Mouse (Mus musculus) limb, embryonic 13.5 days (tissue): ENCODE measurements around the gene Paqr6. TPM values are rescaled to one million over a fixed set of nuclear protein-coding genes. Genes with fewer than 3 reads are reported as not detected.
"Not testable (repeated sequence)": the region's sequence is repeated elsewhere in the genome, so short reads cannot be mapped to it uniquely, and the experiment has no call there.

Experiments used
- ATAC-seq: fragments of 200-750 bp; cut with Nextera tagmentation; 2 replicates; pipeline ENCODE4 v1.8.0; 2017; ENCODE audit warnings: low read depth, moderate number of reproducible peaks, moderate TSS enrichment; ENCODE audit not compliant: low FRiP score
- H3K27ac ChIP-seq: fragments of 300-500 bp; sonication (generic); 2 replicates; pipeline ENCODE4 v1.5.1; 2015; ENCODE audit warnings: inconsistent platforms, mild to moderate bottlenecking, moderate library complexity
- H3K27me3 ChIP-seq: fragments of 300-500 bp; sonication (generic); 2 replicates; pipeline ENCODE4 v1.6.1; 2015; ENCODE audit warnings: mild to moderate bottlenecking, inconsistent platforms
- H3K36me3 ChIP-seq: fragments of 300-500 bp; sonication (generic); 2 replicates; pipeline ENCODE4 v1.6.1; 2015; ENCODE audit warnings: inconsistent platforms, mild to moderate bottlenecking, moderate library complexity
- H3K4me1 ChIP-seq: fragments of 300-500 bp; sonication (generic); 2 replicates; pipeline ENCODE4 v1.6.1; 2015; ENCODE audit warnings: inconsistent platforms
- H3K4me2 ChIP-seq: fragments of 300-500 bp; sonication (generic); replicated peaks from 2 replicates; pipeline ENCODE4 v1.6.1; 2015; ENCODE audit warnings: inconsistent platforms, mild to moderate bottlenecking, moderate library complexity
- H3K4me3 ChIP-seq: fragments of 300-500 bp; sonication (generic); 2 replicates; pipeline ENCODE4 v1.5.1; 2015; ENCODE audit warnings: moderate library complexity, mild to moderate bottlenecking, inconsistent platforms
- H3K9ac ChIP-seq: fragments of 300-500 bp; sonication (generic); 2 replicates; pipeline ENCODE4 v1.6.1; 2015; ENCODE audit warnings: mild to moderate bottlenecking, inconsistent platforms
- H3K9me3 ChIP-seq: fragments of 300-500 bp; sonication (generic); 2 replicates; pipeline ENCODE4 v1.6.1; 2016; ENCODE audit warnings: inconsistent platforms
- WGBS: fragments of 180-500 bp; shearing (Covaris S2); methylation state at CpG from one replicate; pipeline ENCODE4 v1.1.7; 2015; 5-methylcytosine and 5-hydroxymethylcytosine counted together
- polyA plus RNA-seq: library from polyadenylated mRNA; unstranded; fragments of >200 nt; fragmentation: Nextera tagmentation; extraction: Ambion mirVana; gene quantifications from 2 replicates; pipeline ENCODE4 v1.2.1, GENCODE M21; 2015

Paqr6 gene
- polyA plus RNA-seq, 1 experiment from 2014 or later: 8.7 TPM

- not testable (repeated sequence) for ATAC-seq, H3K36me3 ChIP-seq, H3K27ac ChIP-seq, H3K27me3 ChIP-seq, H3K4me1 ChIP-seq, H3K9ac ChIP-seq, H3K4me2 ChIP-seq, H3K4me3 ChIP-seq, H3K9me3 ChIP-seq
- 90% methylated on average over 9 of the region's 9 CpGs for WGBS
Measured at GRCm38 (mm10) chr3:88372643-88373042, 8.3 kb downstream of the Paqr6 start, which contains the start of gene Bglap3. TSS of gene Bglap3 (minus strand) at chr3:88372743.

GRCm38 (mm10) chr3:88375750-88376626 is 11.6 kb downstream of the Paqr6 start:
- Histone ChIP-seq H3K4me2 (peak overlapping the region; percentile 61), H3K27ac (peak overlapping the region; percentile 15; the same call in 1 of the 2 replicates), H3K9ac (peak overlapping the region; percentile 32), H3K4me3 (peak overlapping the region; percentile 29)
- 16% methylated on average over 19 of the region's 19 CpGs for WGBS
- H3K36me3 ChIP-seq, H3K27me3 ChIP-seq, H3K4me1 ChIP-seq, H3K9me3 ChIP-seq: not testable (repeated sequence)
- peak; percentile 92 for ATAC-seq

DNA sequence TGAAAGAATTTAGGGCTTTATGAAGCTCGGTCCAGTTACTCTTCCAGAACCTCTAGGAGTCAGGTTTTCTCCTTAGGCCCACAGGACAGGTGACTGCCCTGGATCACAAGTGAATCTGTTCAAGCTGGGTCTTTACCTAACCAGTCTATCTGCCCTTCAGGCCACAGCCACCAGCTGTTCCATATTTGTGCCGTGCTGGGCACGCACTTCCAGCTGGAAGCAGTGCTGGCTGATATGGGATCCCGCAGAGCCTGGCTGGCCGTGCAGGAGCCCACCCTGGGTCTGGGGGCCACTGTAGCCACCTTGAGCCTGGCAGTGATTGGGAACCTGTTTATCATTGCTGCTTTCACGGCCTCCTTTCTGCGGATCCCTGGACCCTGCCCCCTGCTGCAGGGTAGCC is 12.3 kb downstream of the Paqr6 start:
- H3K4me2 ChIP-seq: peak overlapping the region; percentile 61
- H3K27me3 ChIP-seq, H3K36me3 ChIP-seq, H3K9me3 ChIP-seq, H3K4me1 ChIP-seq: not testable (repeated sequence)
- peak overlapping the region; percentile 29 for H3K4me3 ChIP-seq
- ATAC-seq: peak; percentile 33; the same call in 1 of the 2 replicates
- H3K27ac ChIP-seq: peak overlapping the region; percentile 15; the same call in 1 of the 2 replicates
- peak overlapping the region; percentile 32 for H3K9ac ChIP-seq
- 23% methylated on average over 7 of the region's 7 CpGs for WGBS

DNA sequence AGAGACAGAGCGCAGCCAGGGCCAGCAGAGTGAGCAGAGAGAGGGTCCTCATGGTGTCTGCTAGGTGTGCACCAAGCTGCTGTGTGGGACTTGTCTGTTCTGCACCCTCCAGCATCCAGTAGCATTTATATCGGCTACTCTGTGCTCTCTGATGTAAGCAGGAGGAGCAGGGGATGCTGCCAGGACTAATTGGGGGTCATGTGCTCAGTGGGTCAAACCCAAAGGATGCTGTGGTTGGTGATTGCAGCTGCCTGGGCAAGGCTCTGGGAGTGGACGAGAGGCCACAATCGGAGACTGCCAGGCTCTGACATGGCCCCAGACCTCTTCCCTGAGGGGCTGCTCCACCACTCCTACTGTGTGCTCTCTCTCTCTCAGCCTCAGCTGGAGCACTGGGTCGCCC is 14.2 kb downstream of the Paqr6 start, which contains the start of gene Bglap2:
Gene Bglap2, minus strand, starts transcription at position 101 of the 400 bp plus-strand sequence.
- WGBS: 75% methylated on average over 5 of the region's 5 CpGs
- H3K27me3 ChIP-seq: not testable (repeated sequence)

GRCm38 (mm10) chr3:88381389-88382315 is 17.3 kb downstream of the Paqr6 start:
- not testable (repeated sequence) for H3K4me1 ChIP-seq, H3K36me3 ChIP-seq, H3K9me3 ChIP-seq, H3K27me3 ChIP-seq
- peak overlapping the region; percentile 48; the same call in 1 of the 2 replicates for H3K27ac ChIP-seq
- peak overlapping the region; percentile 34 for H3K4me3 ChIP-seq
- peak overlapping the region; percentile 62 for H3K4me2 ChIP-seq
- peak; percentile 88 for ATAC-seq
- peak overlapping the region; percentile 20; the same call in 1 of the 2 replicates for H3K9ac ChIP-seq
- 9% methylated on average over 21 of the region's 22 CpGs for WGBS

More for the DNA sequence above, 14.2 kb downstream of the Paqr6 start, which contains the start of gene Bglap2:
- ATAC-seq, H3K27ac ChIP-seq, H3K9me3 ChIP-seq, H3K4me1 ChIP-seq, H3K9ac ChIP-seq, H3K4me3 ChIP-seq, H3K4me2 ChIP-seq, H3K36me3 ChIP-seq: not testable (repeated sequence)

- H3K4me3 ChIP-seq, H3K36me3 ChIP-seq, H3K27ac ChIP-seq, ATAC-seq, H3K4me1 ChIP-seq, H3K9me3 ChIP-seq, H3K27me3 ChIP-seq, H3K9ac ChIP-seq: not testable (repeated sequence)
- 30% methylated on average over 1 of the region's 7 CpGs for WGBS
- peak overlapping the region; percentile 62 for H3K4me2 ChIP-seq
Measured at GRCm38 (mm10) chr3:88382383-88382782, 18.0 kb downstream of the Paqr6 start.

GRCm38 (mm10) chr3:88384364-88384763 is 20.0 kb downstream of the Paqr6 start, which contains the start of gene Bglap:
TSS of gene Bglap (minus strand) at chr3:88384464.
- ATAC-seq: no peak
- Histone ChIP-seq H3K4me2 (no peak within 1 kb of the TSS), H3K9ac (no peak within 1 kb of the TSS), H3K27ac (no peak within 1 kb of the TSS), H3K27me3 (no peaks in the 10 kb centered on the region), H3K4me1 (no peaks in the 10 kb centered on the region; the same call in 1 of the 2 replicates), H3K4me3 (no peak within 1 kb of the TSS), H3K9me3 (no peaks in the 10 kb centered on the region), H3K36me3 (no peaks in the 10 kb centered on the region)
- WGBS: 73% methylated on average over 5 of the region's 5 CpGs

- no peak overlapping the region for H3K4me2 ChIP-seq
- H3K27ac ChIP-seq: no peak overlapping the region
- H3K36me3 ChIP-seq: peaks cover 67% of the 10 kb centered on the region
- no peaks in the 10 kb centered on the region for H3K27me3 ChIP-seq
- no peak overlapping the region for H3K4me3 ChIP-seq
- no peak for ATAC-seq
- no peaks in the 10 kb centered on the region for H3K4me1 ChIP-seq
- H3K9ac ChIP-seq: no peak overlapping the region
- WGBS: 91% methylated on average over 9 of the region's 9 CpGs
- no peaks in the 10 kb centered on the region for H3K9me3 ChIP-seq
Measured at GRCm38 (mm10) chr3:88393776-88394375, 29.5 kb downstream of the Paqr6 start.

DNA sequence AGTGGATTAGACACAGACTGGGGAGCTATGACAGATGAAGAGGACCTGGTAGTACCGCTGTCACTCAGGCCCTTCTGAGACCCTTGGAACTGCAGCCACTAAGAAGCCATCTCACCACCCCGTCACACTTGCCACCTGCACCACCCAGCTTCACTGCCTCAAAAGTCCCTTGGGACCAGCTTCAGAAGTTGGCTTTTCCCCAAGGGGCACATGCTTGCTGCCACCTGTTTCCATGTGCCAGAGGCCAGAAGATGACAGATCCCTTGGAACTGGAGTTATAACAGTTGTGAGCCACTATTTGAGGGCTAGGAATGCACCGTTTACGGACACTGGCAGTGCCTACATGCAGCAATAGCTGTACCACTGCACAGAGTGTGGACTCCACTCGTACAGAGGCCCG is 30.9 kb downstream of the Paqr6 start:
- Histone ChIP-seq H3K4me2 (no peak overlapping the region), H3K4me1 (no peaks in the 10 kb centered on the region), H3K27ac (no peak overlapping the region), H3K4me3 (no peak overlapping the region), H3K9me3 (no peaks in the 10 kb centered on the region), H3K27me3 (no peaks in the 10 kb centered on the region), H3K36me3 (peaks cover 76% of the 10 kb centered on the region), H3K9ac (no peak overlapping the region)
- WGBS: 97% methylated on average over 6 of the region's 6 CpGs
- no peak for ATAC-seq

DNA sequence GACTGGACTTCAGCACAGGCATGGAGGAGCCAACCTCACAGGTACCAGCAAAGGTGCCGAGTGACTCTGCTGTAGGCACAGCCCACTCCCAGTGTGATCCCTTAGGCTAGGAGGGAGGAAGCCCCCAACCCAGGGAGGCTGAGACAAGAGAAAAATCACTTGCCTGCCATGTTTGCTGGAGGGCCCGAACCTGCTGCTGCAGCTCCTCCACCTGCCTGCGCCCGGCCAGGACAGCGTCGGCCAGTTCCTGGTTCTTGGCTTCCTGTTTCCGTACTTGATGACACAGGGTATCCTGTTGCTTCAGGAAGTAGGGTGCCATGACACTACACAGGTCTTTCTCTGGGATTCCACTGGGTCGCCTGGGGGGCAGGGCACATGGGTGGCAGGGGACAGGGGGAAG is 31.4 kb downstream of the Paqr6 start:
- Histone ChIP-seq H3K9me3 (no peaks in the 10 kb centered on the region), H3K4me1 (no peaks in the 10 kb centered on the region), H3K4me3 (no peak overlapping the region), H3K4me2 (no peak overlapping the region), H3K9ac (no peak overlapping the region), H3K27ac (no peak overlapping the region), H3K36me3 (peaks cover 74% of the 10 kb centered on the region), H3K27me3 (no peaks in the 10 kb centered on the region)
- ATAC-seq: no peak
- 94% methylated on average over 8 of the region's 8 CpGs for WGBS

DNA sequence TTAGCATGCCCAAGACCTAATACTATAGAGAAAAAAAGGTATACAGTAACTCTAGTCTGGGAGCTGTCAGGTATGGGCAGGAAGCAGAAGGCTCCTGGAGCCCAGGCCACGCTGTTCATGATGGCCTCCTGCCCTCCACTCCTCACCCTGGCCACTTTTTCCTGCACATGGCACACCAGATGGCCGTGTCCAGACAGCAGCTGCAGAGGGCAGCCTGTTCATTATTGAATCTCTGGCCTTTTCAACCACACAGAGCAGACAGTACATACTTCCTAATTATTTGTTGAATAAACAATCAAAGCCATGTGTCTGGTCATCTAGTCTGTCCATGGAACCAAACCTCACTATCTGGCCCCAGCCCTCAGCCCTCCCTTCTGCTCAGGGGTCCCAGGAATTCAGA is 34.3 kb downstream of the Paqr6 start:
- no peaks in the 10 kb centered on the region for H3K9me3 ChIP-seq
- H3K27me3 ChIP-seq: no peaks in the 10 kb centered on the region
- peaks cover 77% of the 10 kb centered on the region for H3K36me3 ChIP-seq
- no peak overlapping the region for H3K27ac ChIP-seq
- H3K4me2 ChIP-seq: no peak overlapping the region
- ATAC-seq: no peak
- H3K4me1 ChIP-seq: no peaks in the 10 kb centered on the region
- H3K9ac ChIP-seq: no peak overlapping the region
- no peak overlapping the region for H3K4me3 ChIP-seq
- 70% methylated on average over 2 of the region's 2 CpGs for WGBS
